Mouse (Mus musculus) CH12.LX (cell line): Measurements from ENCODE around the gene Pbx1. TPM values are rescaled to one million over a fixed set of nuclear protein-coding genes. Genes with fewer than 3 reads are reported as not detected.

Source experiments
- DNase-seq: peaks from one replicate; pipeline ENCODE4 v3.0.0-alpha.2; 2013; ENCODE audit errors: extremely low read depth
- H3K27ac ChIP-seq: 2 replicates; pipeline ENCODE4 v1.5.1; 2012; ENCODE audit warnings: low read depth, mild to moderate bottlenecking, control low read depth, moderate library complexity; ENCODE audit not compliant: insufficient read depth
- H3K27me3 ChIP-seq: replicated peaks from 2 replicates; pipeline ENCODE3; 2012; ENCODE audit warnings: inconsistent platforms
- H3K36me3 ChIP-seq, 2 experiments: replicated peaks in 1 of 2; 2 replicates each; pipeline versions ENCODE3 to v1.6.1; 2012; ENCODE audit warnings: inconsistent platforms in 1 of 2, low read length in 1 of 2, mild to moderate bottlenecking in 1 of 2, mixed read lengths in 1 of 2, moderate library complexity in 1 of 2; ENCODE audit not compliant: control insufficient read depth in 1 of 2, insufficient read depth in 1 of 2
- H3K4me1 ChIP-seq, 2 experiments: 2 replicates each; pipeline ENCODE4 v1.6.1; 2012; ENCODE audit warnings: inconsistent platforms in 1 of 2, moderate library complexity in 1 of 2; ENCODE audit not compliant: insufficient read depth in 2 of 2, control insufficient read depth in 1 of 2
- H3K4me2 ChIP-seq: 2 replicates; pipeline ENCODE4 v1.6.1; 2012; ENCODE audit warnings: low read depth, mild to moderate bottlenecking, control low read depth; ENCODE audit not compliant: poor library complexity, insufficient read depth, severe bottlenecking
- H3K4me3 ChIP-seq, 3 experiments: fragments of 150-350 bp in 1 of 3; sonication (generic) in 1 of 3; replicated peaks in 1 of 3; 2 replicates each; pipeline versions ENCODE3 to v1.5.1; 2011 to 2012; ENCODE audit warnings: low read depth in 2 of 3, low read length in 2 of 3, mild to moderate bottlenecking in 2 of 3, moderate library complexity in 2 of 3, control low read depth in 1 of 3, improper control_type of control experiment in 1 of 3, inconsistent platforms in 1 of 3, mixed read lengths in 1 of 3; ENCODE audit not compliant: poor library complexity in 1 of 3
- H3K79me2 ChIP-seq: replicated peaks from 2 replicates; pipeline ENCODE4 v1.6.1; 2012; ENCODE audit warnings: mild to moderate bottlenecking, moderate library complexity; ENCODE audit not compliant: control insufficient read depth, poor library complexity, insufficient read depth, severe bottlenecking; ENCODE audit errors: extremely low read depth
- H3K9ac ChIP-seq: 2 replicates; pipeline ENCODE4 v1.6.1; 2012; ENCODE audit warnings: low read depth, mild to moderate bottlenecking, control low read depth, moderate library complexity; ENCODE audit not compliant: insufficient read depth
- H3K9me3 ChIP-seq: replicated peaks from 2 replicates; pipeline ENCODE3; 2012; ENCODE audit warnings: low read length, inconsistent platforms, mixed read lengths
- BHLHE40 ChIP-seq: IDR thresholded peaks from 2 replicates; pipeline ENCODE4 v1.6.1; 2011; ENCODE audit warnings: mild to moderate bottlenecking, low read depth, low read length, improper control_type of control experiment
- EP300 ChIP-seq: IDR thresholded peaks from 2 replicates; pipeline ENCODE4 v1.6.1; 2011; ENCODE audit warnings: low read length, improper control_type of control experiment
- ETS1 ChIP-seq: conservative IDR thresholded peaks from 2 replicates; pipeline ENCODE4 v1.6.1; 2012; ENCODE audit warnings: low read depth, mild to moderate bottlenecking, inconsistent platforms, low read length, improper control_type of control experiment, moderate library complexity
- HCFC1 ChIP-seq: IDR thresholded peaks from 2 replicates; pipeline ENCODE4 v1.6.1; 2012; ENCODE audit warnings: low read depth, mild to moderate bottlenecking, inconsistent platforms, low read length, improper control_type of control experiment
- IRF4 ChIP-seq: IDR thresholded peaks from 2 replicates; pipeline ENCODE4 v1.6.1; 2014; ENCODE audit warnings: low read depth, mild to moderate bottlenecking, inconsistent platforms, low read length, improper control_type of control experiment
- MAX ChIP-seq: IDR thresholded peaks from 2 replicates; pipeline ENCODE4 v1.6.1; 2011; ENCODE audit warnings: low read length, improper control_type of control experiment
- MYC ChIP-seq: IDR thresholded peaks from 2 replicates; pipeline ENCODE4 v1.6.1; 2011; ENCODE audit warnings: low read depth, mild to moderate bottlenecking, improper control_type of control experiment, low read length
- ZKSCAN1 ChIP-seq: IDR thresholded peaks from 2 replicates; pipeline ENCODE4 v1.6.1; 2012; ENCODE audit warnings: low read depth, inconsistent platforms, low read length, improper control_type of control experiment, borderline replicate concordance
- ZMIZ1 ChIP-seq: IDR thresholded peaks from 2 replicates; pipeline ENCODE4 v1.6.1; 2012; ENCODE audit warnings: low read depth, mild to moderate bottlenecking, inconsistent platforms, low read length, improper control_type of control experiment
- ZNF384 ChIP-seq: IDR thresholded peaks from 2 replicates; pipeline ENCODE4 v1.6.1; 2012; ENCODE audit warnings: low read depth, low read length, improper control_type of control experiment, inconsistent platforms
- dilution Hi-C: fragments of 300-500 bp; cut with MboI; formaldehyde crosslinking; loops from 2 replicates; pipeline ENCODE4 v1.14.3; 2020; ENCODE audit warnings: low sequenced_read_pairs; ENCODE audit not compliant: extremely low pct_unique_long_range_greater_than_20kb, extremely low pct_ligation_motif_present
- in situ Hi-C: fragments of 300-500 bp; cut with MboI; formaldehyde crosslinking; loops from 3 replicates; pipeline ENCODE4 v1.14.3; 2019; ENCODE audit warnings: low sequenced_read_pairs, low pct_ligation_motif_present, low pct_unique_long_range_greater_than_20kb, mixed read lengths
- polyA plus RNA-seq: library from polyadenylated mRNA; unstranded; fragments of >175 nt; gene quantifications from 2 replicates; pipeline ENCODE4 v1.2.1, GENCODE M21; 2012; ENCODE audit warnings: low read depth; ENCODE audit not compliant: insufficient read length
- total RNA-seq, 2 experiments: library from RNA; depleted of rRNA; stranded (reverse); fragments of 300-350 nt in 1 of 2; fragments of >200 nt in 1 of 2; gene quantifications; 2 replicates each; pipeline ENCODE4 v1.2.3; 2012 to 2014

Gene Pbx1
- total and polyA plus RNA-seq, 3 experiments = not detected

GRCm38 (mm10) chr1:168341863-168342262 lies 90.2 kb downstream of the Pbx1 start:
- DNase-seq = no peak
- in situ Hi-C loops (no loop called here), dilution Hi-C loops (no loop called here)
- H3K27ac ChIP-seq = no peak overlapping the region
- H3K9ac ChIP-seq = no peak overlapping the region
- H3K4me2 ChIP-seq = no peak overlapping the region
- H3K4me3 ChIP-seq = no peak overlapping the region
- no peaks in the 10 kb centered on the region for H3K36me3 ChIP-seq
- H3K27me3 ChIP-seq = no peaks in the 10 kb centered on the region
- no peaks in the 10 kb centered on the region for H3K4me1 ChIP-seq
- peaks cover 73% of the 10 kb centered on the region for H3K9me3 ChIP-seq
- no peak for TF ChIP-seq ZKSCAN1
- TF ChIP-seq HCFC1 = no peak
- no peak for TF ChIP-seq BHLHE40
- no peak for TF ChIP-seq EP300
- no peak for TF ChIP-seq ZMIZ1
- H3K79me2 ChIP-seq = no peaks in the 10 kb centered on the region

GRCm38 (mm10) chr1:168341368-168341767 lies 90.7 kb downstream of the Pbx1 start:
- H3K27me3 ChIP-seq = no peaks in the 10 kb centered on the region
- TF ChIP-seq ZNF384 = no peak
- H3K27ac ChIP-seq = no peak overlapping the region
- peaks cover 70% of the 10 kb centered on the region for H3K9me3 ChIP-seq
- H3K79me2 ChIP-seq = no peaks in the 10 kb centered on the region
- dilution Hi-C loops = no loop called here
- H3K4me1 ChIP-seq = no peaks in the 10 kb centered on the region
- H3K4me3 ChIP-seq = no peak overlapping the region
- in situ Hi-C loops = no loop called here
- H3K4me2 ChIP-seq = no peak overlapping the region
- DNase-seq = no peak
- no peak overlapping the region for H3K9ac ChIP-seq
- no peaks in the 10 kb centered on the region for H3K36me3 ChIP-seq

- Histone ChIP-seq H3K9ac (no peak overlapping the region), H3K9me3 (peaks cover 77% of the 10 kb centered on the region), H3K4me2 (no peak overlapping the region), H3K36me3 (no peaks in the 10 kb centered on the region), H3K79me2 (no peaks in the 10 kb centered on the region), H3K4me1 (no peaks in the 10 kb centered on the region), H3K4me3 (no peak overlapping the region), H3K27ac (no peak overlapping the region), H3K27me3 (no peaks in the 10 kb centered on the region)
- TF ChIP-seq MYC = no peak
- TF ChIP-seq MAX = no peak
- no peak for TF ChIP-seq IRF4
- TF ChIP-seq ETS1 = no peak
- dilution Hi-C loops = no loop called here
- in situ Hi-C loops = no loop called here
- DNase-seq = no peak
These were observed 95.7 kb downstream of the Pbx1 start for GRCm38 (mm10) chr1:168336238-168336818.
